Mouse (Mus musculus) megakaryocyte, embryonic 14.5 days (primary cell): ENCODE measurements at regions not wholly inside any gene's neighbourhood (a gene's known extent, or its start where the extent isn't known, plus 50 kb on each side); places are given as distances from the start of the nearest gene placed in this dataset.

Experiments
- FLI1 ChIP-seq: IDR thresholded peaks from 2 replicates; pipeline ENCODE4 v1.6.1; 2012; ENCODE audit warnings: low read length, inconsistent platforms, mixed read lengths
- GATA1 ChIP-seq: IDR thresholded peaks from 3 replicates; pipeline ENCODE4 v1.6.1; 2012; ENCODE audit warnings: mixed read lengths, low read length, inconsistent platforms, borderline replicate concordance

GRCm38 (mm10) chr8:97461478-97461877 lies 1573.1 kb upstream of the Got2 start:
- TF ChIP-seq GATA1 (no peak), FLI1 (no peak)
